Mouse (Mus musculus) intestine, embryonic 15.5 days (tissue): ENCODE data around the gene Slc35b1. TPM values are rescaled to one million over a fixed set of nuclear protein-coding genes. Genes with fewer than 3 reads are reported as not detected.

Experiments used
- ATAC-seq: fragments of 200-750 bp; cut with Nextera tagmentation; 2 replicates; pipeline ENCODE4 v1.8.0; 2017; ENCODE audit warnings: moderate TSS enrichment, moderate library complexity
- H3K27ac ChIP-seq: fragments of 300-500 bp; sonication (generic); 2 replicates; pipeline ENCODE4 v1.5.1; 2015; ENCODE audit warnings: mild to moderate bottlenecking, inconsistent platforms
- H3K27me3 ChIP-seq: fragments of 300-500 bp; sonication (generic); replicated peaks from 2 replicates; pipeline ENCODE4 v1.6.1; 2015; ENCODE audit warnings: inconsistent platforms
- H3K36me3 ChIP-seq: fragments of 300-500 bp; sonication (generic); 2 replicates; pipeline ENCODE4 v1.6.1; 2015; ENCODE audit warnings: inconsistent platforms
- H3K4me1 ChIP-seq: fragments of 300-500 bp; sonication (generic); replicated peaks from 2 replicates; pipeline ENCODE4 v1.6.1; 2015; ENCODE audit warnings: inconsistent platforms
- H3K4me2 ChIP-seq: fragments of 300-500 bp; sonication (generic); replicated peaks from 2 replicates; pipeline ENCODE4 v1.6.1; 2015; ENCODE audit warnings: mild to moderate bottlenecking, inconsistent platforms
- H3K4me3 ChIP-seq: fragments of 300-500 bp; sonication (generic); replicated peaks from 2 replicates; pipeline ENCODE4 v1.5.1; 2015; ENCODE audit warnings: inconsistent platforms
- H3K9ac ChIP-seq: fragments of 300-500 bp; sonication (generic); 2 replicates; pipeline ENCODE4 v1.6.1; 2015; ENCODE audit warnings: inconsistent platforms
- H3K9me3 ChIP-seq: fragments of 300-500 bp; sonication (generic); 2 replicates; pipeline ENCODE4 v1.6.1; 2016; ENCODE audit warnings: inconsistent platforms
- WGBS: fragments of 180-500 bp; shearing (Covaris S2); methylation state at CpG from one replicate; pipeline ENCODE4 v1.1.7; 2015; 5-methylcytosine and 5-hydroxymethylcytosine counted together
- polyA plus RNA-seq: library from polyadenylated mRNA; unstranded; fragments of >200 nt; fragmentation: Nextera tagmentation; extraction: Ambion mirVana; gene quantifications from 2 replicates; pipeline ENCODE4 v1.2.1, GENCODE M21; 2015

Slc35b1 gene
- polyA plus RNA-seq, 1 experiment from 2014 or later: 103 TPM

- no peak overlapping the region for H3K27ac ChIP-seq
- H3K9me3 ChIP-seq: no peaks in the 10 kb centered on the region
- peaks cover 8% of the 10 kb centered on the region for H3K4me1 ChIP-seq
- no peak overlapping the region for H3K4me3 ChIP-seq
- 84% methylated on average over 5 of the region's 5 CpGs for WGBS
- H3K27me3 ChIP-seq: no peaks in the 10 kb centered on the region
- no peak overlapping the region for H3K4me2 ChIP-seq
- no peaks in the 10 kb centered on the region for H3K36me3 ChIP-seq
- H3K9ac ChIP-seq: no peak overlapping the region
- ATAC-seq: no peak
Observed at GRCm38 (mm10) chr11:95417341-95417740, 32.8 kb downstream of the Slc35b1 start.

- Histone ChIP-seq H3K36me3 (no peaks in the 10 kb centered on the region), H3K4me1 (peaks cover 2% of the 10 kb centered on the region; the same call in 1 of the 2 replicates), H3K9me3 (no peaks in the 10 kb centered on the region), H3K4me3 (no peak overlapping the region), H3K27me3 (no peaks in the 10 kb centered on the region), H3K9ac (no peak overlapping the region), H3K4me2 (no peak overlapping the region), H3K27ac (no peak overlapping the region)
- 73% methylated on average over 2 of the region's 2 CpGs for WGBS
- ATAC-seq: no peak
Observed at GRCm38 (mm10) chr11:95420880-95421435, 36.5 kb downstream of the Slc35b1 start.

DNA sequence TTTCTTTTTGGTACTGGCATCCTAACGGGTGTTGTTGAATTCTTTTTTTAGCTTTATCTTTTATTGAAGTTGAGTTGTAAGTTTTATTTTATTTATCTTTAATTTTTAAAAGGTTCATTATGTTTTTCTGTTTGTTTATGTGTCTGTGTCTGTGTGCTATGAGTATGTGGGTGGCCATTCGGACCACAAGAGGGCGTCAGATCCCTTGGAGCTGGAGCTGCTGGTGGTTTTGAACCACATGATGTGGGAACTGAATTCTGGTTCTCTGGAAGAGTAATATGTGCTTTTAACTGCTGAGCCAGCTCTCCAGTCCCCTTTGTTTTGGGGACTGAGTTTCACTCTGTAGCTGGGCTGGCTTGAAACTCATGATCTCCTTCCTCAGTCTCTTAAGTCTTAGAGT, 39.0 kb downstream of the Slc35b1 start:
- Histone ChIP-seq H3K9me3 (no peaks in the 10 kb centered on the region), H3K4me1 (no peaks in the 10 kb centered on the region), H3K4me3 (no peak overlapping the region), H3K36me3 (no peaks in the 10 kb centered on the region), H3K27ac (no peak overlapping the region), H3K9ac (no peak overlapping the region), H3K27me3 (no peaks in the 10 kb centered on the region), H3K4me2 (no peak overlapping the region)
- WGBS: 84% methylated on average over 3 of the region's 3 CpGs
- no peak for ATAC-seq

DNA sequence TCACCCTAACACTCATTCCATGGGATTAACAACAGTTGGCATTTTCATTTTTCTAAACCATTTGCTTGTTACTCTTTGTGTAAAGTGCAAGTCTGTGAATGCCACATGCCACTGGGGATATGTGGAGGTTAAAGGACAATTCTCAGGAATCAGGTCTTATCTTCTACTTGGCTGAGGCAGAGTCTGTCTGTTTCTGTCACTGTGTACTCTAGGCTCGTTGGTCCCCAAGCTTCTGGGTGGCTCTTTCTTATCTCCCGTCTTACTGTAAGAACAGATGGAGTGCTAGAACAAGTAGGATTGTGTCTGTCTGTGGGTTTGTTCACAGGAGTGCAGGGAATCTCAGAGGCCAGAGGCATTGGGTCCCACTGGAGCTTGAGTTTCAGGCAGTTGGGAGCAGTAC, 46.9 kb downstream of the Slc35b1 start:
- Histone ChIP-seq H3K4me3 (no peak overlapping the region), H3K27ac (no peak overlapping the region), H3K4me2 (no peak overlapping the region), H3K9ac (no peak overlapping the region), H3K9me3 (no peaks in the 10 kb centered on the region), H3K36me3 (no peaks in the 10 kb centered on the region), H3K27me3 (no peaks in the 10 kb centered on the region), H3K4me1 (no peaks in the 10 kb centered on the region)
- no peak for ATAC-seq
- WGBS: 64% methylated on average over 2 of the region's 2 CpGs

DNA sequence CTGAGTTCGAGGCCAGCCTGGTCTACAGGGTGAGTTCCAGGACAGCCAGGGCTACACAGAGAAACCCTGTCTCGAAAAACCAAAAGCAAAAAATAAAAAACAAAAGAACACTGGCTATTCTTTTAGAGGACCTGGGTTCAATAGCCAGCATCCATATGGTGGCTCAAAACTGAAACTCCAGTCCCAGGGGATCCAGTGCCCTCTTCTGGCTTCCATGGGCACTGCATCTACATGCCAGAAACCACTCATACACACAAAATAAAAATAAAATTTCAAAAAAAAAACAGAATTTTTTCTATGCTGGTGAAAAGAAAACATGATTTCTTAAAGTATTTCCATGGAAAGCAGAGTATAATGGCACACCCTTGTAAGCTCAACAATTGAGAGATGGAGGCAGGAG, 47.7 kb downstream of the Slc35b1 start:
- Histone ChIP-seq H3K4me1 (no peaks in the 10 kb centered on the region), H3K36me3 (no peaks in the 10 kb centered on the region), H3K27ac (no peak overlapping the region), H3K9me3 (no peaks in the 10 kb centered on the region), H3K4me3 (no peak overlapping the region), H3K9ac (no peak overlapping the region), H3K4me2 (no peak overlapping the region), H3K27me3 (no peaks in the 10 kb centered on the region)
- ATAC-seq: no peak
- 90% methylated on average over 2 of the region's 2 CpGs for WGBS

Other genes with a start within 250 kb of the Slc35b1 start
- 0.10 and 0.16 TPM in 2 replicates for gene Dlx4, start 238.4 kb upstream of the Slc35b1 start, polyA plus RNA-seq
- not detected in 2 replicates for gene Tac4, start 123.2 kb upstream of the Slc35b1 start, polyA plus RNA-seq
- 67.3 and 68.7 TPM in 2 replicates for gene Kat7, start 74.4 kb upstream of the Slc35b1 start, polyA plus RNA-seq
- 9.6 and 10.7 TPM in 2 replicates for gene Fam117a, start 47.7 kb upstream of the Slc35b1 start, polyA plus RNA-seq
- gene Spop, start 29.4 kb downstream of the Slc35b1 start, polyA plus RNA-seq: 127 and 130 TPM in 2 replicates
- gene Nxph3, start 129.9 kb downstream of the Slc35b1 start, polyA plus RNA-seq: 0.46 and 0.58 TPM in 2 replicates
- 14.5 and 15.8 TPM in 2 replicates for gene Ngfr, start 203.0 kb downstream of the Slc35b1 start, polyA plus RNA-seq